Mouse (Mus musculus): ENCODE data around the gene Tex2. TPM values are rescaled to one million over a fixed set of nuclear protein-coding genes. Genes with fewer than 3 reads are reported as not detected.
"Not testable (repeated sequence)": the region's sequence is repeated elsewhere in the genome, so short reads cannot be mapped to it uniquely, and the experiment has no call there.

Gene Tex2
- polyA plus RNA-seq, 1 experiment from 2014 or later, result 11.9 TPM

DNA sequence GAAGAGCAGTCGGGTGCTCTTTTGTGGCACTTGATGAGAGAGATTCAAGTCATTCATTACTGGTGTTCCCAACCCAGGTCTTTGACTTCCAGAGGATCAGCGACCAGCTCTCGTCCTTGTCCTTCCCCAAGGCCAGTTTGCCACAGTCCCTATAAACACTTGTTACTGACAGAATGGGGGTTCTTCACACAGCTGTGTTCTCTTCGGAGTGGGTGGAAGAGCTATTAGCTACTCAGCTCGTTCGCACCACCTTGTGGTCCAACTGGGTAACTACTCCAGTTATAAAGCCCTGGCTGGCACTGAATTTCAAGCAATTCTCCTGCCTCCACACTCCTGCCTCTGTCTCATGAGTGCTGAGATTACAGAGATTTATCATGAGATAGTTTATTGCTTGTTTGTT lies 14.5 kb upstream of the Tex2 start:
- H3K27me3 ChIP-seq (replicated peaks; ENCODE audit: control insufficient read depth, insufficient read depth, low read length), result no peaks in the 10 kb centered on the region
- no peaks in the 10 kb centered on the region for H3K4me1 ChIP-seq (ENCODE audit: control insufficient read depth, insufficient read depth, low read length)
- WGBS, result 21% methylated on average over 6 of the region's 6 CpGs
- no peaks in the 10 kb centered on the region for H3K36me3 ChIP-seq (ENCODE audit: control insufficient read depth, insufficient read depth, low read length)
- ATAC-seq (peak; percentile 52; the same call in 1 of the 2 replicates), DNase-seq (ENCODE audit: low spot score) (peak; percentile 86)
- no peak overlapping the region for H3K9ac ChIP-seq (ENCODE audit: low read length)
- H3K27ac ChIP-seq (ENCODE audit: low read depth, low read length), result no peak overlapping the region
- H3K4me3 ChIP-seq (ENCODE audit: low read depth, low read length), result no peak overlapping the region
- no peak overlapping the region for H3K4me2 ChIP-seq (ENCODE audit: low read length)
- no peaks in the 10 kb centered on the region for H3K9me3 ChIP-seq (replicated peaks; ENCODE audit: control insufficient read depth, low read length)

DNA sequence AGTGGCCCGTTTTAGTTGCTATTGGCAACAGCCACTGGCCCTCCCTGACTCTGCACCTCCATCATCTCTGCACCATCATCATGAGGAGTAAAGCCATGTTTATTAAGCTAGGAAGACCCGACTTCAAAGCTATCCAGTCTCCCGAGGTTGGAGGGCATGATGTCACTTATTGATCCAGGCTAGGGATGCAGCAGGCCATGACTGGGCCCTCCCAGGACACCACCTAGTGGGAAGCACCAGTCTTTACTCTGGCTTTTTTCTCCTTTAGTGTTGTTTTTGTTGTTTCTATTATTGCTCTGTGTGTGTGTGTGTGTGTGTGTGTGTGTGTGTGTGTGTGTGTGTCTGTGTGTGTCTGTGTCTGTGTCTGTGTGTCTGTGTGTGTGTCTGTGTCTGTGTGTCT lies 12.4 kb upstream of the Tex2 start:
- no peaks in the 10 kb centered on the region for H3K4me1 ChIP-seq (ENCODE audit: control insufficient read depth, insufficient read depth, low read length)
- no peak overlapping the region for H3K4me2 ChIP-seq (ENCODE audit: low read length)
- DNase-seq (ENCODE audit: low spot score) (no peak), ATAC-seq (no peak)
- no peak overlapping the region for H3K27ac ChIP-seq (ENCODE audit: low read depth, low read length)
- no peak overlapping the region for H3K4me3 ChIP-seq (ENCODE audit: low read depth, low read length)
- 59% methylated on average over 3 of the region's 3 CpGs for WGBS
- H3K9ac ChIP-seq (ENCODE audit: low read length), result no peak overlapping the region
- no peaks in the 10 kb centered on the region for H3K36me3 ChIP-seq (ENCODE audit: control insufficient read depth, insufficient read depth, low read length)
- H3K9me3 ChIP-seq (replicated peaks; ENCODE audit: control insufficient read depth, low read length), result no peaks in the 10 kb centered on the region
- no peaks in the 10 kb centered on the region for H3K27me3 ChIP-seq (replicated peaks; ENCODE audit: control insufficient read depth, insufficient read depth, low read length)

DNA sequence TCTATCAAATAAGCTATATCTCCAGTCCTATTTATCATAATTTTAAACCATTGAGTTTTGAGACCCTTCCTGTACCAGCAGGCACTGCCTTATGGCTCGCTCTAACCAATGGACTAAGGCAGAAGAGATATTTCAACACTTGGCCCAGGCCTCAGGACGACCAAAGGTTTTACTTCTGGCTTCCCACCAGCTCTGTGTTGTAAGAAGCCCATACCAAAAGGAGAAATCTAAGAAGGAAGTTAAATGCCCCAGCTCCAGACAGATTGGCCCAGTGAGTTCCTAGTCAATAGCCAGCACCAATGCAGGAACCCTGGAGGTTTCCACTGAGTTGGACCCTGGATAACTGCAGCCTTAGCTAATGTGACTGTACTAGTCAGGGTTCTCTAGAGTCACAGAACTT lies 10.4 kb upstream of the Tex2 start:
- Histone ChIP-seq H3K4me2 (ENCODE audit: low read length) (no peak overlapping the region), H3K27me3 (replicated peaks; ENCODE audit: control insufficient read depth, insufficient read depth, low read length) (no peaks in the 10 kb centered on the region), H3K36me3 (ENCODE audit: control insufficient read depth, insufficient read depth, low read length) (no peaks in the 10 kb centered on the region), H3K4me1 (ENCODE audit: control insufficient read depth, insufficient read depth, low read length) (no peaks in the 10 kb centered on the region), H3K9ac (ENCODE audit: low read length) (no peak overlapping the region), H3K9me3 (replicated peaks; ENCODE audit: control insufficient read depth, low read length) (no peaks in the 10 kb centered on the region), H3K27ac (ENCODE audit: low read depth, low read length) (no peak overlapping the region), H3K4me3 (ENCODE audit: low read depth, low read length) (no peak overlapping the region)
- ATAC-seq (no peak), DNase-seq (ENCODE audit: low spot score) (no peak)
- WGBS, result 78% methylated on average over 2 of the region's 2 CpGs

DNA sequence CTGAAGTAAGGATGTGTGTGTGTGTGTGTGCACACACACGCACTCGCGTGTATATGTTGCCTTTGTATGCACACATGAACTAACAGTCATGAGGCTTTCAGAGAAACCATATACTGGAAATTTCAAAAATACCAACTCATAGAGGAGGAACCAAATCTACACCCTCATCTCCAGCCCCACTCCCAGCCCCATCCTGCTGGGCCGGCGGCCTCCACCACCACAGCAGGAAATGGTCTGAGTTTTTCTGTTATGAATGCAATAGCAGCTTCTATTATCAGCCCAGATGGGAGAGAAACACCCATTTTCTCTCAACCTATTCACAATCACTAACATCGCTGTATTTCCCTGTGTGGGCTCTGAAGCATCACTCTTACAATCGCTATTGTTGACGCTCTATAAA lies 8.8 kb upstream of the Tex2 start:
- Histone ChIP-seq H3K4me1 (ENCODE audit: control insufficient read depth, insufficient read depth, low read length) (no peaks in the 10 kb centered on the region), H3K9ac (ENCODE audit: low read length) (no peak overlapping the region), H3K27me3 (replicated peaks; ENCODE audit: control insufficient read depth, insufficient read depth, low read length) (no peaks in the 10 kb centered on the region), H3K36me3 (ENCODE audit: control insufficient read depth, insufficient read depth, low read length) (no peaks in the 10 kb centered on the region), H3K4me2 (ENCODE audit: low read length) (no peak overlapping the region), H3K9me3 (replicated peaks; ENCODE audit: control insufficient read depth, low read length) (no peaks in the 10 kb centered on the region), H3K4me3 (ENCODE audit: low read depth, low read length) (no peak overlapping the region), H3K27ac (ENCODE audit: low read depth, low read length) (no peak overlapping the region)
- DNase-seq (ENCODE audit: low spot score) (no peak), ATAC-seq (no peak)
- 83% methylated on average over 8 of the region's 8 CpGs for WGBS

DNA sequence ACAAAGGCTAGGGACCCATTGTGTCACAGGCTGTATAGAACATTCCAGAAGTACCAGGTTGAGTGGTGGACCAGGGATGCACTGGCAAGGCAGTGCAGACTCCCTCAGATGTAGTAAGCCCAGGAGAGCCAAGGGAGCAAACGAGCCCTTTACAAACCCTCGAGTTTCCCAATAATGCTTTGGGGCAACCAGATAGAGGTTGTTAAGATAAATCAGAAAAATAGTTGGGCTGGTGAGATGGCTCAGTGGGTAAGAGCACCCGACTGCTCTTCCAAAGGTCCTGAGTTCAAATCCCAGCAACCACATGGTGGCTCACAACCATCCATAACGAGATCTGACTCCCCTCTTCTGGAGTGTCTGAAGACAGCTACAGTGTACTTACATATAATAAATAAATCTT lies 5.5 kb upstream of the Tex2 start:
- H3K4me3 ChIP-seq (ENCODE audit: low read depth, low read length); H3K27ac ChIP-seq (ENCODE audit: low read depth, low read length); H3K36me3 ChIP-seq (ENCODE audit: control insufficient read depth, insufficient read depth, low read length); DNase-seq (ENCODE audit: low spot score); ATAC-seq; H3K27me3 ChIP-seq (replicated peaks; ENCODE audit: control insufficient read depth, insufficient read depth, low read length); H3K4me1 ChIP-seq (ENCODE audit: control insufficient read depth, insufficient read depth, low read length); H3K9ac ChIP-seq (ENCODE audit: low read length); H3K9me3 ChIP-seq (replicated peaks; ENCODE audit: control insufficient read depth, low read length); H3K4me2 ChIP-seq (ENCODE audit: low read length): not testable (repeated sequence)
- 94% methylated on average over 3 of the region's 4 CpGs for WGBS

DNA sequence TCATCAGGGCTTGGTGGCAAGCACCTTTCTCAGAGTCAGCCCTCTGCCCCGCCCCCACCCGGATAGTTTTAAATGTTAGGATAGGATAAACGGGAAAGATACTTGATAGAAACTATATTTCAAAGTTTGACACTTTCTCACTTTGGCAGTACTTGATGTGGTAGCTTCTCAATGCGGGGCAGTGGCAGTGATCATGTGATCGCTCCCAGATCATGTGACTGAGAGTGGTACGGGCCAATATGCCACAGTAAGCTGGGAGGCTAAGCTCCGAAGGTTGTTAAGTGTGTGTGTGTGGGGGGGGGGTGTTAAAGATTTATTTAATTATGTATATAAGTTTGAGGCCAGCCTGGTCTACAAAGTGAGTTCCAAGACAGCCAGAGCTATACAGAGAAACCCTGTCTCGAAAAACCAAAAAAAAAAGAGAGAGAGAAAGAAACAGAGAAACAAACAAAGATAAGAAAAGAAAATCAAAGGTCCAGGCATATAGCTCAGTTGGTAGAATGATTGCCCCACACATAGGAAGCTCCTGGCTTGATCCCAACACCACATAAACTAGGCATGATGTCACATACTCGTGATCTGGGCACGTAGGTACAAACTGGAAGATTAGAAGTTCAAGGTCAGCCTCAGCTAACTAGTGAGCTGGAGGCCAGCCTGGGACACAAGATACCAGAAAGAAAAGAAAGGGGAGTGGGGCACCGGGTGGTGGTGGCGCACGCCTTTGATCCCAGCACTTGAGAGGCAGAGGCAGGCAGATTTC lies 4.8 kb upstream of the Tex2 start:
- no peaks in the 10 kb centered on the region for H3K9me3 ChIP-seq (replicated peaks; ENCODE audit: control insufficient read depth, low read length)

DNA sequence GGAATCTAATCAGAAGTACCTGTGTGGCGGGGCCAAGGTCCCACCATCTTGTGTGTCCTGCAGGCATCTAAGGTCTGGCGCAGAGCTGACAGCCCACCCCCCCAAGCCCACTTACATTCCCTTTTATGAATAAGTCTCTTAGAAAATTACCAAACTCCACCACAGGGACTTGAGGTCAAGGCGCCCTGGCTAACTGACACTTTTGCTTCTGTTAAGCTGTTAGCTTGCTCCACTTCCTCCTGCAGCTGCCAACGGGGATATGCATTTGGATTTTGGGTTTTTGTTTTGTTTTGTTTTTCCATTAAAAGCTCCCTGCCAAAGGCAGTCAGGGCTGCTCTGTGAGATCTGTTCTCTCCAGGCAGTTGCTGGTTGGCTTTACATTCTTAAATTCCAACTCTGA lies 2.3 kb upstream of the Tex2 start:
- ATAC-seq, result no peak

More for the DNA sequence above, 4.8 kb upstream of the Tex2 start:
- H3K27ac ChIP-seq (ENCODE audit: low read depth, low read length), result no peak overlapping the region
- ATAC-seq (no peak), DNase-seq (ENCODE audit: low spot score) (no peak)
- H3K4me1 ChIP-seq (ENCODE audit: control insufficient read depth, insufficient read depth, low read length), result peaks cover 5% of the 10 kb centered on the region; the same call in 1 of the 2 replicates
- no peaks in the 10 kb centered on the region for H3K36me3 ChIP-seq (ENCODE audit: control insufficient read depth, insufficient read depth, low read length)
- H3K4me2 ChIP-seq (ENCODE audit: low read length), result no peak overlapping the region
- H3K4me3 ChIP-seq (ENCODE audit: low read depth, low read length), result no peak overlapping the region
- H3K9ac ChIP-seq (ENCODE audit: low read length), result no peak overlapping the region
- H3K27me3 ChIP-seq (replicated peaks; ENCODE audit: control insufficient read depth, insufficient read depth, low read length), result no peaks in the 10 kb centered on the region
- WGBS, result 84% methylated on average over 13 of the region's 13 CpGs

DNA sequence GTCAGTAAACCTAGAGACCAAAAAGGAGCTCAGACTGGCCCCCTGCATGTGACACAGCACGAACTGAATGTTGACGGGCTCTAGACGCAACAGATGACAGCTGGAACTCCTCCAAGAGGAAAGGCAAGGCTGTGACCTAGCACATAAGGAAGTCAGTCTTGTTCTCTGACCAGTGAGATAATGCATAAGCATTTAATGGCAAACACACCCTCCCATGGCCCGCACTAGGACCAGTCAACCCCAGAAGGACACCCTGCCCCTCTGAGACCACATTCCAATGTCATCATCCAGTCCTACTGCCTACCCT lies 1.1 kb upstream of the Tex2 start:
- Histone ChIP-seq H3K4me2 (ENCODE audit: low read length) (no peak overlapping the region), H3K36me3 (ENCODE audit: control insufficient read depth, insufficient read depth, low read length) (no peaks in the 10 kb centered on the region), H3K4me1 (ENCODE audit: control insufficient read depth, insufficient read depth, low read length) (peaks cover 11% of the 10 kb centered on the region), H3K27me3 (replicated peaks; ENCODE audit: control insufficient read depth, insufficient read depth, low read length) (no peaks in the 10 kb centered on the region), H3K27ac (ENCODE audit: low read depth, low read length) (no peak overlapping the region), H3K9ac (ENCODE audit: low read length) (no peak overlapping the region), H3K9me3 (replicated peaks; ENCODE audit: control insufficient read depth, low read length) (no peaks in the 10 kb centered on the region), H3K4me3 (ENCODE audit: low read depth, low read length) (no peak overlapping the region)
- no peak for ATAC-seq
- DNase-seq (ENCODE audit: low spot score), result no peak
- WGBS, result 88% methylated on average over 4 of the region's 4 CpGs

More for the DNA sequence above, 2.3 kb upstream of the Tex2 start:
- DNase-seq (ENCODE audit: low spot score), result no peak
- H3K9me3 ChIP-seq (replicated peaks; ENCODE audit: control insufficient read depth, low read length), result no peaks in the 10 kb centered on the region
- no peak overlapping the region for H3K27ac ChIP-seq (ENCODE audit: low read depth, low read length)
- H3K9ac ChIP-seq (ENCODE audit: low read length), result no peak overlapping the region
- 70% methylated on average over 4 of the region's 4 CpGs for WGBS
- no peaks in the 10 kb centered on the region for H3K27me3 ChIP-seq (replicated peaks; ENCODE audit: control insufficient read depth, insufficient read depth, low read length)
- H3K4me2 ChIP-seq (ENCODE audit: low read length), result no peak overlapping the region
- no peak overlapping the region for H3K4me3 ChIP-seq (ENCODE audit: low read depth, low read length)
- H3K4me1 ChIP-seq (ENCODE audit: control insufficient read depth, insufficient read depth, low read length), result peaks cover 11% of the 10 kb centered on the region
- no peaks in the 10 kb centered on the region for H3K36me3 ChIP-seq (ENCODE audit: control insufficient read depth, insufficient read depth, low read length)

DNA sequence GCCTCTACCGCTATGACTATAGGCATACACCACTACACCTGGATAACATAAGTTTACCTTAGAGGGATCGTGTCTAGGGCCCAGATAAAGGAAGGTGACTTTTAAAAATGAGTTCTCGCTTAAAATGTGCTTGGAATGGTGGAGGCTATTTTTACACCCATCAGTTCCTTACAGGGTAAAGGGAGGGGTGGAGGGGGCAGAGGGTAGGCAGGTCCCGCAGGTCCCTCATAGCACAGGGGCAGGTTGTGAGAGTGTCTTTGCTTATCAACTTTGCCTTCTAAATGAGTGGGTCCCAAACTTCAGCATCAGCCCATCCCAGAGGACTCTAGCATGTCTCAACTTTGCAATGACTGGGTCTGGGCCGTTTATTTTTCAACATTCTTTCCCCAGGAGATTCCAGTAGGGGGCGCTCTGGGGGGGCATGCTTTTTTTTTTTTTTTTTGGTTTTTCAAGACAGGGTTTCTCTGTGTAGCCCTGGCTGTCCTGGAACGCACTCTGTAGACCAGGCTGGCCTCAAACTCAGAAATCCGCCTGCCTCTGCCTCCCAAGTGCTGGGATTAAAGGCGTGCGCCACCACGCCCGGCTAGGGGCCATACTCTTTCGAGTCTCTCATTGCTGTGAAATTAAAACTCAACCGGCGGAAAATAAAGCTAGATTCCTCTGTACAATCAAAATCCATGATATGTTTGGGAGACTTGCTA lies 565 bp upstream of the Tex2 start:
- Histone ChIP-seq H3K4me1 (ENCODE audit: control insufficient read depth, insufficient read depth, low read length) (peaks cover 11% of the 10 kb centered on the region), H3K9ac (ENCODE audit: low read length) (peak overlapping the region; percentile 82; the same call in 1 of the 2 replicates), H3K9me3 (replicated peaks; ENCODE audit: control insufficient read depth, low read length) (no peaks in the 10 kb centered on the region), H3K27me3 (replicated peaks; ENCODE audit: control insufficient read depth, insufficient read depth, low read length) (no peaks in the 10 kb centered on the region), H3K4me3 (ENCODE audit: low read depth, low read length) (peak overlapping the region; percentile 95), H3K36me3 (ENCODE audit: control insufficient read depth, insufficient read depth, low read length) (no peaks in the 10 kb centered on the region), H3K27ac (ENCODE audit: low read depth, low read length) (no peak overlapping the region), H3K4me2 (ENCODE audit: low read length) (peak overlapping the region; percentile 86)
- no peak for DNase-seq (ENCODE audit: low spot score)
- no peak; the same call in 1 of the 2 replicates for ATAC-seq
- 59% methylated on average over 15 of the region's 15 CpGs for WGBS
